Mouse (Mus musculus) ES-E14 (cell line): Measurements from ENCODE around the gene Smim12.

Experiments used
- CHD2 ChIP-seq: IDR thresholded peaks from 2 replicates; pipeline ENCODE4 v1.6.1; 2014; ENCODE audit warnings: mild to moderate bottlenecking, low read depth, low read length, inconsistent platforms
- ZNF384 ChIP-seq: IDR thresholded peaks from 2 replicates; pipeline ENCODE4 v1.6.1; 2012; ENCODE audit warnings: low read depth, low read length, inconsistent platforms

GRCm38 (mm10) chr4:127278451-127279001 lies 34.9 kb downstream of the Smim12 start:
- TF ChIP-seq ZNF384 (no peak), CHD2 (no peak)
